Mouse (Mus musculus) effector memory CD4-positive, alpha-beta T cell, adult 7 months (primary cell): Measurements from ENCODE around the gene Slc26a3. TPM values are rescaled to one million over a fixed set of nuclear protein-coding genes. Genes with fewer than 3 reads are reported as not detected.

Experiments used
- polyA plus RNA-seq: library from polyadenylated mRNA; unstranded; fragments of 100-300 nt; shearing (Covaris generic); gene quantifications from one replicate; pipeline ENCODE4 v1.2.1, GENCODE M21; 2017

Gene Slc26a3
- 0.51 TPM for polyA plus RNA-seq

DNA sequence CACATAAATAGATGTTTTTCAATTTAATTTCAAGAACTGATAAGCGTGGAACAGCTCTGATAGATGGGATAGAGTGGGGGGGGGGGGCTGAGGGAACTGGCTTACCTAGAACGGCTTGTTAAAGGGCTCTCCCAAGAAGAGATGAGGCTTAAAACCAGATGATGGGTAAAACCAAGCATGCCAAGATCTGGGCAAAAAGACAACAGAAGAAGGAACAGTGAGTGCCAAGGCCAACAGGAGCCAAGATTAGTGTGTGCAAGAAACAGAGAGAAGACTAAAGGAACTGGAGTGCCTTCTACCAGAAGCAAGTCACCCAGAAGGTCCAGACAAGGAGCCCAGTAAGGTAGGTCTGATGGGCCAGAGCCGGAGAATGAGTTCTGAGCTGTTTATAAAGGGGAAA, at the start of gene Slc26a3:
Gene Slc26a3, plus strand, starts transcription at position 301 of the 400 bp plus-strand sequence.

GRCm38 (mm10) chr12:31350944-31351928, 39.4 kb upstream of the Slc26a3 start, which contains the start of gene Dld:
Gene Dld (minus strand): TSS chr12:31351453.

GRCm38 (mm10) chr12:31499314-31500131, 108.9 kb downstream of the Slc26a3 start, which contains the start of gene Cbll1:
Gene Cbll1 (minus strand): TSS chr12:31499616.

Other genes starting within 250 kb of the Slc26a3 start
- gene Gm6993, start 150.1 kb upstream of the Slc26a3 start, polyA plus RNA-seq: not detected
- gene Lamb1, start 125.6 kb upstream of the Slc26a3 start, polyA plus RNA-seq: not detected
- gene Dld, start 39.4 kb upstream of the Slc26a3 start, polyA plus RNA-seq: 77.8 TPM
- 35.2 TPM for gene Cbll1, start 108.7 kb downstream of the Slc26a3 start, polyA plus RNA-seq
- gene Slc26a4, start 169.1 kb downstream of the Slc26a3 start, polyA plus RNA-seq: 0.35 TPM
- gene Bcap29, start 243.8 kb downstream of the Slc26a3 start, polyA plus RNA-seq: 40.5 TPM